Mouse (Mus musculus): Measurements from ENCODE around the gene Slc43a2.
"Not testable (repeated sequence)": the region's sequence is repeated elsewhere in the genome, so short reads cannot be mapped to it uniquely, and the experiment has no call there.

The Slc43a2 gene

DNA sequence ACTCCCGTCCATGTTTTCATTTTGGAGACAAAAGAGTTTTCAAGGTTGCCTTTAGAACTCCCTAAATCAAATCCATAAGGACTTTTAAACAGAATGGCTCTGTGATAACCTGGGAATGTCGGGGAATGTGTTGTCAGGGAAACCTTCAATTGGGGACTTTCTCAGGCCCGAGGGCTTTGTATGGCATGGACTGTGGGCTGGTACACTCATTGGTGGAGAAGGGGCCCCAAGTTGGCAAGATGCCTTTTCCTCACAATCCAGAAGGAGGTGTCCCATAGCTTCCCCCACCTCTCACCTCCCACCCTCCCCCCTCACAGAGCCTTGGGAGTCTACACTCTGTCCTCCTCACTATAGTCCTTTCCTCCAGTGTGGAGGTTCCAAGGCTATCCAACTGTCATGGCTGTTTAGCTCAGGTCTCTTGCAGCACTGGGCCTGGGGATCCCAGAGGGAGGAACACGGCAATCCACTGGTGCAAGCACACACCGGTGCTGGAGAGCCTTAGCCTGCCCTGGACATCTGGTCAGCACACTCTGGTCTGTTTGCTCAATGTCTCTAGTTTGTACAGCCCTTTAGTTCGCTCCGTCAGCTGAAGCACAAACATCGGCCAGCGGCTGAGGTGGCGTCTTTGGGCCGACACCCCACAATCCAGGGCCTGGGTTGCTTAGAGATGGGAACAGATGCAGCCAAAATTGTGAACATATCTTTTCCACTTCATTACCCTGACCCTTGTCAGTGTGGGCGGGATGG, 18.9 kb downstream of the Slc43a2 start:
- in situ Hi-C loops (cut with MboI): no loop called here

DNA sequence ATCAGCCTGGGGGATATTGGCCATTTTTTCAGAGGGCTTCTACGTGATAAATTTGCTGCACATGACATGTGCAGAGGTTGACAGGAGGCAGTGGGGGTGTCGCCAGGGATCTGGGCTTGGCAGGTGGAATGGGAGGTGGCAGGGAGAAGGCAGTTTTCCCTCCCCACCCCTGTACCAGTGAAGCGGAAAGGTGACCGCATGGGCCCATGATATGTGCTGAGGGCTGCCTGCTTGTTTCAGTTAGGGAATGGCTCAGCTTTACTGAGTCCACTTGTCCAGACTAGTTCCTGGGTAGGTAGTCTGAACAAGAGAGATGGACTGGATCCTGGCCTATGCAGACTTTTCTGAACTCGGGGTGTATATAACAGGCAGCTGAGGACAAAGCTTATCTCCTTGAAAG, 19.8 kb downstream of the Slc43a2 start:
- in situ Hi-C loops (cut with MboI): no loop called here

DNA sequence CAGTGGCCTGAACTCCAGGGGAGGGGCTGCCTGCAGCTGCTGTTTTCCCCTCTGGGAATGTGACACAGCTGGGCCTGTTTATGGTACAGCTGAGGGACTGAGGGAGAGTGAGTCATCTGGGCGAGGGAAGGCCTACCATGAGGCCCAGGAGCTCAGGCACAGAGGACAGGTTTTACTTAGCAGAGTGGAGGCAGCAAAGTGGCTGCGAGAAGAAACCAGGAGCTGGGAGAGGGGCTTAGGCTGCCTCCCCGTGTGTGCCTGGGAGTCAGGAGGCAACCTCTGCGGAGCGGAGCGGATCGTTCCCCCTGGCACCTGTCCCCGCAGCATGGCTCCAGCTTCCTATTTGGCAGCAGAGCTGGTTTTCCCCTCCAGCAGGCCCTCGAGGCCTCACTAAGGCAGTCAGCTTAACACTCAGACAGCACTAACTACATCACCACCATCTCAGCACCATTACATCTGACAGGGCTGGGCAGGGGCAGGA, 20.5 kb downstream of the Slc43a2 start:
- in situ Hi-C loops (cut with MboI): no loop called here

GRCm38 (mm10) chr11:75552906-75553482, 21.5 kb downstream of the Slc43a2 start:
- in situ Hi-C loops (cut with MboI): no loop called here

DNA sequence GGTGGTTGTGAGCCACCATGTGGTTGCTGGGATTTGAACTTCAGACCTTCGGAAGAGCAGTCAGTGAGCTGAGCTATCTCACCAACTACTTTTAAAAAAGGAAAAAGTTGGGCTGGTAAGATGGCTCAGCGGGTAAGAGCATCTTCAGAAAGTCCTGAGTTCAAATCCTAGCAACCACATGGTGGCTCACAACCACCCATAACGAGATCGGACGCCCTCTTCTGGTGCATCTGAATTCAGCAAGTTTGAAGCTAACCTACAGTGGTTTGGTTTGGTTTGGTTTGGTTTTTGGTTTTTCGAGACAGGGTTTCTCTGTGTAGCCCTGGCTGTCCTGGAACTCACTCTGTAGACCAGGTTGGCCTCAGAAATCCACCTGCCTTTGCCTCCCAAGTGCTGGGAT, 24.5 kb downstream of the Slc43a2 start:
- in situ Hi-C loops (cut with MboI): not testable (repeated sequence)

DNA sequence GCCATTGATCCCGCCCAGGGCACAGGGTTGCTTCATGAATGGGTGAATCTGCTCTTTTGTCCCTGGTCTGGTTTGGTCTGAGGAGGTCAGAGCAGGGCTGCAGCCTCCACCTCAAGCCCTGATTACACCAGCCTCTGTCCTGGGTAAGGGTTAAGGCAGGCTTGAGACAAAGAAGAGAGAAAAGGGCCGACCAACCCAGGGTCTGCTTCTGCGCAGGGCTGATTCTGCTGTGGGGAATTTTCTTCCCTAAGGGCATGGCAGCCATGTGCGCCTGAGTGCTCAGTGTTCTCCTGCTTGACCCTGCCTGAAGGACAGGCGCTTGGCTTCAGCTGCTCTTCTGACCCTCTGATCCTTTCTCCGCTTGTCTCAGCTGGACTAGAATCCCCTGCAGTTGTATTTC, 25.6 kb downstream of the Slc43a2 start:
- in situ Hi-C loops (cut with MboI): no loop called here

- in situ Hi-C loops (cut with MboI): no loop called here
Observed at GRCm38 (mm10) chr11:75558101-75558500, 26.6 kb downstream of the Slc43a2 start.

GRCm38 (mm10) chr11:75559870-75560504, 28.5 kb downstream of the Slc43a2 start:
- in situ Hi-C loops (cut with MboI): no loop called here

- in situ Hi-C loops (cut with MboI): no loop called here
Observed at GRCm38 (mm10) chr11:75560530-75561409, 29.3 kb downstream of the Slc43a2 start.

- in situ Hi-C loops (cut with MboI): no loop called here
Observed at GRCm38 (mm10) chr11:75561410-75561791, 29.9 kb downstream of the Slc43a2 start.

DNA sequence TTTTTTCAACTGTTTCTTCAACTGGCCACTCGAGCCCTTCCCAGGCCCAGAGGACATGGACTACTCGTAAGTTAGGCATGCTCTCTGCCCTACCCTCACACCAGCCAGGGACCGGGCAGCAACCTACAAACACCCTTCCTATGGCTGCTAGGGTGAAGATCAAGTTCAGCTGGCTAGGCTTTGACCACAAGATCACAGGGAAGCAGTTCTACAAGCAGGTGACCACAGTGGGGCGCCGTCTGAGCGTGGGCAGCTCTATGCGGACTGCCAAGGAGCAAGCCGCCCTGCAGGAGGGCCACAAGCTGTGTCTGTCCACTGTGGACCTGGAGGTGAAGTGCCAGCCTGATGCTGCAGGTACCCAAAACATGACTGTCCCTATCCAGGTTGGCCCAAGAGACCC, 31.3 kb downstream of the Slc43a2 start:
- in situ Hi-C loops (cut with MboI): no loop called here

DNA sequence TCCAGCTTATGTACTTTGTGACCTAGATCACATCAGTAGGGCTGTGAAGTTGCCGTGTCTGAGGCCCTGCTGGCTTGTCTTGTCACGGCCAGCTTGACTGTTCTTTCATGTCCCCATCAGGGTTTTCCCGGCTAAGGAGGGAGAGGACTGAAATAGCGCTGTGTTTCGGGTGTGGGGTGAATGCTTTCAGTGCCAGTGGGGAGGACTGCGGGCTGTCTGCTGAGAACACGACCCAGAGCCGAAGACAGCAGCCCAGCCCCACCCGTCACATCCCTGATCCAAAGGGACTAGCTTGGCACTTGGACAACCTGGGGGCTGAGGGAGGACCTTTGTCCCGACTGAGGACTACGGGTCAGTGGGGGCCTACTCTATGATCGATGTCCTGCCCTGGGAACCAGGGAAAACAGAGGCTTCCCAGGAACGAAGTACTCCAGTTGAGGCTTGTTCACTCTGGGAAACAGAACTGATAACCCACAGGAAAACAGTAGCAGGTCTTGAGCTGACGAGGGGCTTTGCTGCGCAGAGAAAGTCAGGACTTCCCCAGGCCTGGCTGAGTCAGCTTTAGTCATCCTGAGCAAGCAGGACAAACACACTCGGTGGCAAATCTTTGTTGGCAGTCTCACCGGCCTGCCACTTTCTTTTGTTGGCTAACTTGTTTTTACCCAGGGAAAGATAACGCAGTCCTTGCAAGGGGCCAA, 32.5 kb downstream of the Slc43a2 start:
- in situ Hi-C loops (cut with MboI): no loop called here

DNA sequence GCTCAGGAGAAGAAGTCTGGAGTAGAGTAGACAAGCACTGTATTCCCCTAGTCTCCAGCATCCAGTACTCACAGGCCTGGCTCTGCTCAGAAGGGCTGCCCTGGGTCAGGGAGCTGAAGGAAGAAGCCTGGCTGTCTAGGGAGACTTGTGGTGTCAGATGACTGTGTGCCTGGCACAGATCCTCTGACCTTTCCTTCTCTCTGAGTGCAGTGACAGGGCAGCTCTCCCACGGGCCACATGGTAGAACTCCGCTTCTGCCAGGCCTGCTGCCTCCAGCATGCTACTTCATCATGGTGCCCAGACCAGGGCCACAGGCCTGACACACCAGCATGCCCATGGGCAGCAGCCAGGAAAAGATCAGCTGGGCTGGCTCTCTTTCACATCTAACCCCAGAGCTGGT, 34.4 kb downstream of the Slc43a2 start:
- in situ Hi-C loops (cut with MboI): loop anchor here (5.0 kb wide), 1 partner anchor 34 kb away; the partner anchor contains the start of gene Slc43a2

GRCm38 (mm10) chr11:75566276-75567196, 35.0 kb downstream of the Slc43a2 start:
- in situ Hi-C loops (cut with MboI): loop anchor here (5.0 kb wide), 1 partner anchor 34 kb away; the partner anchor contains the start of gene Slc43a2

- in situ Hi-C loops (cut with MboI): loop anchor here (5.0 kb wide), 1 partner anchor 35 kb away; the partner anchor contains the start of gene Slc43a2
Observed at GRCm38 (mm10) chr11:75567346-75568114, 36.0 kb downstream of the Slc43a2 start.

DNA sequence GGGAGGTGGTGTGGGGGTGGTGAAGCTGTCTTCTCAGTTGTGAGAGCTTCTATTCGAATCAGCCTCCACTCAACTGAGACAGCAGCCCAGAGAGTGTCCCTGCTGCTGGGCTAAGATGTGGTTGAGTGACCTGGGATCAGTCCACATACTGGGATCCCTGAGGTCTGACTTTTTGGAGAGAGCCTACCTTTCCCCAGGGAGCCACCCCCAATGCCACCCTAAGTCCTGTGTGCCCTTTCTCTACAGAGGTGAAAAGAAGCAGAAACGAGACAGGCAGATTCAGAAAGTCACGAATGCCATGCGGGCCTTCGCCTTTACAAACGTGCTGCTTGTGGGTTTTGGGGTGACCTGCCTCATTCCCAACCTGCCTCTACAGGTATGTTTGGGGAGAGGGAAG, 36.6 kb downstream of the Slc43a2 start:
- in situ Hi-C loops (cut with MboI): loop anchor here (5.0 kb wide), 1 partner anchor 36 kb away; the partner anchor contains the start of gene Slc43a2

DNA sequence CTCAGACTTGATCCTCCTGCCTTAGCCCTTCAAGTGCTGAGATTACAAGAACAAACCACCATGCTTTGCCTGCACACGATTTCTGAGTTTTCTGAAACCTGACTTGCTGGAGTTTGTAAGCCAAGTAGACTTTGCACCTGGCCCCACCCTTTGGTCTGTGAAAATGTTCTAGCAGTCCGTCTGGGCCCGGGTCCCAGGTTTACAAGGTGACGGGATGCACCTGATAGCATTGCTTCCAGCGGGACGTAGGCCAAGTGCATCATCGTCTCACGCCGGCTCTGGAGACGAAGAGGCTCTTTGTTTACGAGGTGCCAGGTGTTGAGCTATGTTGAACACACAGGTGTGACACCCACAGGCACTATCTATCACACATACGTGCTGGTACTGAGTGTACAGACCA, 37.5 kb downstream of the Slc43a2 start:
- in situ Hi-C loops (cut with MboI): loop anchor here (5.0 kb wide), 1 partner anchor 37 kb away; the partner anchor contains the start of gene Slc43a2

GRCm38 (mm10) chr11:75570375-75571125, 39.1 kb downstream of the Slc43a2 start:
- in situ Hi-C loops (cut with MboI): no loop called here

Data from mature B cell (primary cell).